Mouse (Mus musculus): ENCODE data around the gene Zfp428. TPM values are rescaled to one million over a fixed set of nuclear protein-coding genes. Genes with fewer than 3 reads are reported as not detected.

Gene Zfp428
- total and polyA plus RNA-seq, 3 experiments, result 11.1 to 20.4 (median 15.1) TPM

DNA sequence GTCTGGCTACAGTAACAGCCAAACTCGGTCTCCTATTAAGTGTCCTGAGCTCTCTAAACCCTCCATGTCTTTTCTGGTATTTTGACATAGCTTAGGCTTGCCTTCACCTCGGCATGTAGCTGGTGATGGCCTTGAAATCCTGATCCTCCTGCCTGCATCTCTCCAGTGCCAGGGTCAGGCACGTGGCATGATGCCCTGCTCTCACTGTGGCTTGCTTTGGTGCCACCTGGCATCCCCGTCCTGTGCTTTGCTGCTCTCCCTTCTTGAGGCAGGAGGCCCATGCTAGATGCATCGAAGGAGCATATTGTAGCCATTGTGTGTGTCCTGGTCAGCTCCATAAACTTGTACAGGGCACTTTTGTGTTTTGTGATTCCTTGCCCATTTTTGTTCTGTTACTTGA lies 30.8 kb downstream of the Zfp428 start:
- Histone ChIP-seq H3K27ac (ENCODE audit: insufficient read depth, low read depth) (no peak overlapping the region), H3K79me2 (replicated peaks; ENCODE audit: control insufficient read depth, extremely low read depth, insufficient read depth, poor library complexity, severe bottlenecking) (no peaks in the 10 kb centered on the region), H3K9me3 (replicated peaks; ENCODE audit: low read length) (no peaks in the 10 kb centered on the region), H3K4me3 (replicated peaks in 1 of 3; ENCODE audit: low read depth in 2 of 3, low read length in 2 of 3, poor library complexity in 1 of 3) (no peak overlapping the region), H3K27me3 (replicated peaks) (no peaks in the 10 kb centered on the region), H3K4me2 (ENCODE audit: insufficient read depth, low read depth, poor library complexity, severe bottlenecking) (no peak overlapping the region), H3K4me1 (ENCODE audit: control insufficient read depth in 1 of 2, insufficient read depth in 2 of 2) (peaks cover 0 to 39% of the 10 kb centered on the region in 2 experiments; a peak in 2 of 4 replicates), H3K36me3 (replicated peaks in 1 of 2; ENCODE audit: control insufficient read depth in 1 of 2, insufficient read depth in 1 of 2, low read length in 1 of 2) (peaks cover 20 to 39% of the 10 kb centered on the region in 2 experiments), H3K9ac (ENCODE audit: insufficient read depth, low read depth) (no peak overlapping the region)
- TF ChIP-seq MAZ (IDR thresholded peaks at IDR 0.05; ENCODE audit: low read depth, low read length) (no peak), ZMIZ1 (IDR thresholded peaks at IDR 0.05; ENCODE audit: low read depth, low read length) (no peak), MAFK (IDR thresholded peaks at IDR 0.05; ENCODE audit: insufficient replicate concordance, low read length) (no peak), JUN (IDR thresholded peaks at IDR 0.05; ENCODE audit: insufficient read depth, low read depth, low read length) (no peak)
- DNase-seq (ENCODE audit: extremely low read depth), result no peak
- in situ Hi-C loops (cut with MboI; ENCODE audit: low pct_ligation_motif_present, low pct_unique_long_range_greater_than_20kb, low sequenced_read_pairs) (loop anchor here (10.0 kb wide), 2 partner anchors 57 to 107 kb away; no protein-coding TSS in a partner anchor), dilution Hi-C loops (cut with MboI; ENCODE audit: extremely low pct_ligation_motif_present, extremely low pct_unique_long_range_greater_than_20kb, low sequenced_read_pairs) (no loop called here)

GRCm38 (mm10) chr7:24538154-24538553 lies 31.3 kb downstream of the Zfp428 start:
- TF ChIP-seq MAFK (IDR thresholded peaks at IDR 0.05; ENCODE audit: insufficient replicate concordance, low read length) (no peak), KAT2A (IDR thresholded peaks at IDR 0.05; ENCODE audit: insufficient replicate concordance, low read length) (no peak), SMC3 (IDR thresholded peaks at IDR 0.05; ENCODE audit: low read depth, low read length) (peak; percentile 23; the same call in 1 of the 2 replicates), CTCF (conservative IDR thresholded peaks at IDR 0.05 in 1 of 2, IDR thresholded peaks at IDR 0.05 in 1 of 2; ENCODE audit: low read depth in 2 of 2, low read length in 2 of 2) (peak in 1 of 2 experiments; percentile 19; a peak in 2 of 4 replicates)
- H3K9ac ChIP-seq (ENCODE audit: insufficient read depth, low read depth), result no peak overlapping the region
- no peaks in the 10 kb centered on the region for H3K9me3 ChIP-seq (replicated peaks; ENCODE audit: low read length)
- DNase-seq (ENCODE audit: extremely low read depth), result no peak
- no peak overlapping the region for H3K4me2 ChIP-seq (ENCODE audit: insufficient read depth, low read depth, poor library complexity, severe bottlenecking)
- H3K36me3 ChIP-seq (replicated peaks in 1 of 2; ENCODE audit: control insufficient read depth in 1 of 2, insufficient read depth in 1 of 2, low read length in 1 of 2), result peaks cover 19 to 36% of the 10 kb centered on the region in 2 experiments
- H3K79me2 ChIP-seq (replicated peaks; ENCODE audit: control insufficient read depth, extremely low read depth, insufficient read depth, poor library complexity, severe bottlenecking), result no peaks in the 10 kb centered on the region
- H3K4me1 ChIP-seq (ENCODE audit: control insufficient read depth in 1 of 2, insufficient read depth in 2 of 2), result peaks cover 0 to 35% of the 10 kb centered on the region in 2 experiments; a peak in 2 of 4 replicates
- in situ Hi-C loops (cut with MboI; ENCODE audit: low pct_ligation_motif_present, low pct_unique_long_range_greater_than_20kb, low sequenced_read_pairs), result loop anchor here (10.0 kb wide), 2 partner anchors 57 to 107 kb away; no protein-coding TSS in a partner anchor
- no peaks in the 10 kb centered on the region for H3K27me3 ChIP-seq (replicated peaks)
- H3K4me3 ChIP-seq (replicated peaks in 1 of 3; ENCODE audit: low read depth in 2 of 3, low read length in 2 of 3, poor library complexity in 1 of 3), result no peak overlapping the region
- H3K27ac ChIP-seq (ENCODE audit: insufficient read depth, low read depth), result no peak overlapping the region
- dilution Hi-C loops (cut with MboI; ENCODE audit: extremely low pct_ligation_motif_present, extremely low pct_unique_long_range_greater_than_20kb, low sequenced_read_pairs), result no loop called here

GRCm38 (mm10) chr7:24538701-24539100 lies 31.9 kb downstream of the Zfp428 start:
- H3K27ac ChIP-seq (ENCODE audit: insufficient read depth, low read depth), result no peak overlapping the region
- H3K9ac ChIP-seq (ENCODE audit: insufficient read depth, low read depth), result no peak overlapping the region
- in situ Hi-C loops (cut with MboI; ENCODE audit: low pct_ligation_motif_present, low pct_unique_long_range_greater_than_20kb, low sequenced_read_pairs) (loop anchor here (10.0 kb wide), 2 partner anchors 56 to 106 kb away; no protein-coding TSS in a partner anchor), dilution Hi-C loops (cut with MboI; ENCODE audit: extremely low pct_ligation_motif_present, extremely low pct_unique_long_range_greater_than_20kb, low sequenced_read_pairs) (no loop called here)
- H3K4me1 ChIP-seq (ENCODE audit: control insufficient read depth in 1 of 2, insufficient read depth in 2 of 2), result peaks cover 0 to 29% of the 10 kb centered on the region in 2 experiments; a peak in 2 of 4 replicates
- TF ChIP-seq POLR2A (IDR thresholded peaks at IDR 0.05; ENCODE audit: low read depth, low read length) (no peak), NRF1 (IDR thresholded peaks at IDR 0.05; ENCODE audit: low read depth, low read length) (no peak), ZMIZ1 (IDR thresholded peaks at IDR 0.05; ENCODE audit: low read depth, low read length) (no peak), MAZ (IDR thresholded peaks at IDR 0.05; ENCODE audit: low read depth, low read length) (no peak), CTCF (conservative IDR thresholded peaks at IDR 0.05 in 1 of 2, IDR thresholded peaks at IDR 0.05 in 1 of 2; ENCODE audit: low read depth in 2 of 2, low read length in 2 of 2) (no peak)
- no peak for DNase-seq (ENCODE audit: extremely low read depth)
- no peaks in the 10 kb centered on the region for H3K79me2 ChIP-seq (replicated peaks; ENCODE audit: control insufficient read depth, extremely low read depth, insufficient read depth, poor library complexity, severe bottlenecking)
- no peak overlapping the region for H3K4me2 ChIP-seq (ENCODE audit: insufficient read depth, low read depth, poor library complexity, severe bottlenecking)
- peaks cover 13 to 30% of the 10 kb centered on the region in 2 experiments for H3K36me3 ChIP-seq (replicated peaks in 1 of 2; ENCODE audit: control insufficient read depth in 1 of 2, insufficient read depth in 1 of 2, low read length in 1 of 2)
- H3K27me3 ChIP-seq (replicated peaks), result no peaks in the 10 kb centered on the region
- H3K9me3 ChIP-seq (replicated peaks; ENCODE audit: low read length), result no peaks in the 10 kb centered on the region
- H3K4me3 ChIP-seq (replicated peaks in 1 of 3; ENCODE audit: low read depth in 2 of 3, low read length in 2 of 3, poor library complexity in 1 of 3), result no peak overlapping the region
